Mouse (Mus musculus) B cell, adult 2 months (primary cell): ENCODE measurements around the gene Ttc30a1.

Experiments used
- DNase-seq, 2 experiments: peaks; one replicate each; pipeline ENCODE4 v3.0.0; 2022

Ttc30a1 gene

DNA sequence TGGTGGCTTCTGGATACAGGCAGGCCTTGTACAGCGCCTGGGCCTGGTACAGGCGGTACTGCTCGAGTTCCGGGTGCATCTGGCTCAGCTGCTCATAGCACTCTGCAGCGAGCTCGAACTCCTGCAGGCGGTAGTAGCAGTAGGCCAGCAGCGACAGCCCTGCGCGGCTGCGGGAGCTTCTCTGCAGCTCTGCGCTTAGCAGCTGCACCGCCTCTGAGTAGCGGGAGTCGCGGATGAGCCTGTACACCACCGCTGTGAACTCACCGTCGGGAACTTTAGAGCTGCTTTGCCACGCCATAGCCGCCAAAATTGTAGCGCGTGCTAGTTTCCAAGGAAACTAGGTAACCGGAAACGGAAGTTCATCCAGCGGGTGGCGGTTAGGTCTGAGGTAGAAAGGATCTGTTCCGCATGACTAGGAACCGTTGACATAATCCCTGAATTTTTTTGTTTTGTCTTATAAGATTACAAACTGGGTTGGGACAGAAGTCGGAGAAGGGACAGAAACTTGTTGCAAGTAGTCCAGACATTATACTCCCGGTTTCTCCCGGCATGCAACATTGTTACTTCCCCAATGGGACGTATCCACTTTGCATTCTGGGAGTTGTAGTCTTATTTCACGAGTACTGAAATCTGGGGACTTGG is at the start of gene Ttc30a1:
Gene Ttc30a1, minus strand, starts transcription at position 528 of the 642 bp plus-strand sequence.
- peak; percentile 73 to 77 for DNase-seq

DNA sequence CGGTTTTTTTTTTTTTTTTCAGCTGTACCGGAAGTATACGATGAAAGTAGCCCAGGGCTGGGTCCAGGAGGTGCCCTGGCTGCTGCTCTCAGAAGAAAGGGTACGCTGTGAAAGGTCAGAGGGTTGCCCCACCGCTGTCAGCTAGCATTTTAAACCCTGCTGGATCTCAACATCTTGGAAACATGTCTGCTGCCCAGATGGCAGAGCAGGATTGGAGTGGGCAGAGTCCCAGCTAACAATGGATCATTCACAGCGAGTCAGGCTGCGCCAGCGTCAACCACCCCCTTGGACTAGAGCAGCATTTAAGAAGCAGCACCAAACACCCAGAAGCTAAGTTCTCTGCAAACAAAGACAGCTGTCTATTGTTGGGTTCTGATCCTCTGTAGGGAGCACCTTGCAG is 48.3 kb upstream of the Ttc30a1 start:
- DNase-seq, result no peak

DNA sequence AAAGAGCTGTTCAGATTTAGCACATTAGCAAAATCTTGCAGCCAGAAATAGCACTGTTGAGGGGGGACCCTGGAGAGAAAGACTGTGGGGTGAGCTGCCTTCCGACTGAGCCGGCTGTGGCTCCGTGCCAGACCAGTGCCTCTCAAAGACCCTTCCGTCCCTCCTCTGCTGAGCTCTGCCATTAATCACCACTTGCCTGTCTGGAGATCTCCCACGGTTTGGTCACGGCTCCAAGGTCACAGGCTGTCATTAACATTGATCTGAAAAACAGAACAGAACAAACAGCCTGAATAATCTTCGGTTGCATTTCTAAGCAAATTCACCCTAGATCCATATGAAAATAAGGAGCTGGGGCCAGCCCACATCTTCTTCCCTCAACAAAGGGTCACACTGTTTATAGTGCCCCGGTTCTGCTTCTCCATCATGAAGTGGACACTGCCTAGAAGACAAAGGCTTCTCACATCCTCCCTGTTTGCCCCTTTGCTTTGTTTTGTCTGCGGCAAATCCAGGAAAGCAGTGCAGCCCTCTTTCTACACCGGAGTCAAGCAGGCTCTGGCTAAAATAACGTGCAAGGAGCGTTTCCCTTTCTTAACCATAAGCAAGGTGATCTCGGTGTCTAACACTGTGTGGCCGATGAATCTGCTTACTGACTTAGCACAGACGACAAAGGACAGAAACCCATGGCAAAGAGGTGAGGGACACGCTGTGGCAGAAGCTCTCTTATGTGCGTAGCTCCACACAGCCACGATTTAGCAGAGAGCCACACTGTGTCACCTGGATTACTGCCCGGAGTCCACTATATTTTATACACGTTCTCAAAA is 47.5 kb upstream of the Ttc30a1 start:
- DNase-seq, result no peak

DNA sequence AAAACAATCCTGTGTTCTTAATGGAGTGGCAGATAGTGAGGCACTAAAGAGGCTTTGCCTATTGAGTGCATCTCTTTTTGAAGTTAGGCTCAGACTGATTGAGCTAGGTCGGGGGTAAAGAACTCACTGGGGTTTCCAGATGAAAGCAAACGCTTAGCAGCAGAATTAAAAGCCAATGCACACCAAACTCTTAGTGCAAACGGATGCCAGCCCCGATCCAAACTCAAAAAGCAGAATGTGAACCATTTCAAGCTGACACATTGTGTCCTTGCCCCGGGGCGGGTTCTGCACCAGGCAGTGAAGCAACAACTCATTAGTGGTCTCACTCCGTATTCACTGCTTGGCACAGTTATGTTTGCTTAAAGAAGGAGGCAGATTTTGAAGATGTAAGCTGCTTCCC is 35.1 kb upstream of the Ttc30a1 start:
- DNase-seq, result no peak

DNA sequence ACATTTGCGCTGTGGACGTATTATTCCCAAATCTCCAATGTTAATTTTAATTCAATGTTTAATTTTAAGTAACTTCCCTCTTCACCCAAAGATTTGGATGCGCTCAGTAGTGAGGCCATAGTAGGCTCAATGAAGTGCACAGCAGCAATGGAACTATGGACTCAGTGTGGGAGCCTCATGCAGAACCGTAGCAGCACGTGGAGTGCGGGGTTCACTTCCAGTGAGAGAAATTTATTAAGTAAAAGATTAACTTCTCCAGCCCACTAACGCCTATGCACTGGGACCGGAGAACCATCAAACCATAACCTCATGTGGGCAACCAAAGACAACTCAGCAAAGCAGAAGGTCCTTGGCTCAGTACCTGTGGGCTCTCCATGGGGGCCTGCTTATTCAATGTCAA is 34.4 kb upstream of the Ttc30a1 start:
- no peak for DNase-seq

DNA sequence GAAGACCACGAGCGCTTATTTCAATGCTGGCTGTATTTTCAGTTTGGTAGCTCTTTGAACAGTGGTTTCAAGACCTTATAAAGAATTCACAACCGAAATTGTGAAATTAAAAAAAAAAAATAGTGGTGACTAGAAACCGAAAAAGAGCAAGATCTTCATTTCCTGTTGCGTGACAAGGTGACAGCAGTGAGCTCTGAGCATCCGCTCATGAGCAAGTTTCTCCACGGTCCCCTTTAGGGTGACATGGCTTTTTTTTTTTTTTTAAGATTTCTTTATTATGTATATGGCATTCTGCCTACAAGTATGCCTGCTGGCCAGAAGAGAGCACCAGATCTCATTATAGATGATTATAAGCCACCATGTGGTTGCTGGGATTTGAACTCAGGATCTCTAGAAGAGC is 33.7 kb upstream of the Ttc30a1 start:
- DNase-seq, result no peak

DNA sequence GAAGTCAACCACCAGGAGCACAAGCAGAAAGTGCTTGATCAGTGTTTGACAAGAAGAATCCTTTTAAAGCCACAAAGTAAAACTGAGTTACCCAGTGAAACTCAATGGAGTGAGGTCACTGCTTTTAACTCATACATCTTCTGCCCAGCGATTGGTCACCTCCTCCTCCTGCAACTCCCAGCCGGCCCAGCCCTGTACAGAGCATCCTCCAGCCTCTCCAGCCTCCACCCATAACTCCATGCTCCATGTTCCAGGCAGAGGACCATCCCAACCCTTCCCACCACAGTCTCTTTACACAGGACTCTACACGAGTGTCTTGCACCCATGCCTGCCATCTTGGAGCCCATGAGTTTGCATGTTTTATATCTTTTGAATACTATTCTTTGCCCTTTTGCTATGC is 32.9 kb upstream of the Ttc30a1 start:
- no peak for DNase-seq

DNA sequence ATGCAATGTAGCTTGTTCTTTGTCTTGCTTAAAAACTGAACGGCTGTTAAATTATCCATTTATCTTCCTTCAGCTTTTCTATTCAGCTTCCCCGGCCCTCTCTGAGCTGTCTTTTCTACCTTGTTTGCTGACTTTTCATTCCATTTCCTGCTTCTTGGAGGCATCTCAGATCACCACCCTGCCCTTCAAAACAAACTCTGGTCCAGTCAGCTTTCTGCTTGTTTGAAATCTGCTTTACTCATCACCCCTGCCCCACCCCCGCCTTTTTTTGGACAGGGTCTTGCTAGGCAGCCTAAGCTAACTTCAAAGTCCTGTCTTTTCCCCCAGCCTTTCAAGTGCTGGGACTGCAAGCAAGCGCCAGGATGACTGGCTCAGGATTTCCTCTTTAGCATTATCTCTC is 24.4 kb upstream of the Ttc30a1 start:
- no peak for DNase-seq

DNA sequence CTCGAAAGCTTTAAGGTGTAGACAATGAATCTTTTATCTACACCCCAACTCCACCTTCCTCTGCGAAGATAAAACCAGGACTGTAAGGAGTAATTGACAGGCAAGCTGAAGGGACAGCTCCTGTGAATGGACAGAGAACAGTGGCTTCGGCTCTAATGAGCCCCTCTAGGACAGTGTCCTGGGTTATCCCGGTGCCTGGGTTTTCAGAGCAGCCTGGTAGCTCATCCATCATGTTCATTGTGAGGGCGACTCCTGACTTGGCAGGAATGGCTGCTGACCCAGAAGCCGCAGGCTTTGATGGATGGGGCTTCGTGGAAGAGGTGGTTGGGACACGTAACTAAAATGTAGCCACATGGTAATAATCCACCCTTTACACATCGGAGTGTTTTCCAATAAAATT is 21.1 kb upstream of the Ttc30a1 start:
- no peak for DNase-seq

DNA sequence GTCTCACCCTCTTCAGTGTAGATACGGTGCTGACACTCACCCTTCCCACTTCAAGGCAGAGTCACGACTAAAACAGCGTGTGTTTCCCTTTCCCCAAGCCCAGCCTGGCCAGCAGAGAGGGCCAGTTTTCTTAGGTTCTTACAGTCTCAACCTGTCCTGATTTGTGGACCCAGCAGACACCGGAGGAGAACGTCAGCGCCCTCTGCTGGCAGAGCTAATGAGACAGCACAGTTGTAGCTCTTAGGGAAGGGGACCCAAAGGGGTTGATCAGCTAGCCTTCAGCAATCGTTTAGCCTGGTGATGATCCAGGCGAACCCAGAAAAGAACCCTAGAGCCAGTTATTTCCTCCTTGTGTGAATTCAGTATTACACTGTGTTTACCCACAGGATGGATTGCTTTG is 19.6 kb upstream of the Ttc30a1 start:
- DNase-seq, result peak; percentile 74 to 75

DNA sequence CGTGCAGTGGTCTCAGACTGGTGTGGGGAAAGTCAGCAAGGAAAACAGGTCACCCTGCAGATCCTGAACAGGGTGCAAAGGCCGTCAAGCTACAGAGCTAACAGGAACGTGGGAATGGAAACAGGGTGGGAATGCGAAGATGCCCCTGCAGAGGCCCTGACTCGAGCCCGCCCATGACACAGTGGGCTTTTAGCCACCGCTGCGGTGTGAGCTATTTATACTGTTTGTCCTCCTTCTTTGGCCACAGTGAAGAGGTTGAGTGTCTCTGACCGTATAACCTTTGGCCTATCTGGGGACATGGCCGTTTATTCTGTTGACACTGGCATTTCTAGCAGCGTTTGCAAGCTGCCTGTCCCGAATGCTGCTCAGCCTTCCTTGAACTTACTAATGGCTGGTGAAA is 17.9 kb upstream of the Ttc30a1 start:
- no peak for DNase-seq

DNA sequence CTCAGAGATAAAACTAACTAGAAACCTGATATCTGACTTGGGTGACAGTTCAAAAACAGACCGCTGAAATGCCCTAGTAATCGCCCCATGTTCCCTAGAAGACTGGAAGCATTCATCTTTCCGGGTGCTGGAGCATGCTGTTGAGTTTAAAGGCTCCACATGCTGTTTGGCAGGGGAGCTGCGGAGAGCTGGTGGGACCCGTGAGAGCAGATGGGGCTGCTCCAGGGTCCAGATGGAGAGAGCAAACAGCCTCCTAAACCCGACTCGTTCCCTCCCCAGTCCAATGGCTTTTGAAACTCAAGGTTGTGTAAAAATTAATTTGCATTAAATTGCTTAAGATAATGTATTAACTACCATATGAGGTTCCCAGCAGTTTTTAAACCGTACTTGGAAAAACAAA is 16.9 kb upstream of the Ttc30a1 start:
- DNase-seq, result no peak

DNA sequence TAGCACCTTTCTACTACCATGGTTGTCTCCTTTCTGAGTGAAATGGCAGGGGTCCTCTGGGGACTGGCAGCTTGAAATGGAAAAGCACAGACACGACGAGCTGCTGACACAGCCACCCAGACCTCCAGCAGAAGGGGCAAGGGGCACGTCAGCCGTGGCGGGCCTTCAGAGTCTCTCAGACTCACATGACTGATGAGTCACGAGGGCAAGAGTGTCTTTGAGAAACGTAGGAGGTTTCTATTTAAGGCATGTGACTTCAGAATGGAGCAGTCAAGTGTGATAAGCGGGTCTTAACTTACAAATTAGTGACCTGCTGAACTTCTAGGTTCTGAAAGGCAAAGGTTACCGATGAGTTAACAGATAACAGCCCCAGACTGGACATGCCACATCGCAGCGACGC is 16.0 kb upstream of the Ttc30a1 start:
- DNase-seq, result no peak

DNA sequence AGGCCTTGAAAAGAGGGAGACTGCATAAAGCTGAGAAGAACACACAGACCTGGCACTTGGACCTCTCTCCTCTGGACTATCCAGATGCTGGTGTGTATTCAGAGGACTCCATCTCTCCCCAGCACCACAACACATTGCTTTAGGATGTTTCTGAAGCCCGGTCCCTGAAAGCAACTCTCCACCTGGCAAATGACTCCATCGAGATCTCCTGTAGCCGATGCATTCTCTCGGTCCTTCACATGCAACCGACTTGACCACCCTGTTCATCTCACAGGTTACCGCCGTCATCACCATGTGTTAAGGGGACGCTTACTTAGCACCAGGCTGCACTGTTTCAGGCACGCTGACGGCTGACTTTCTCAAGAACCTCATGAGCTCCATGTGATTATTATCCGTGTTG is 13.1 kb upstream of the Ttc30a1 start:
- DNase-seq, result no peak

DNA sequence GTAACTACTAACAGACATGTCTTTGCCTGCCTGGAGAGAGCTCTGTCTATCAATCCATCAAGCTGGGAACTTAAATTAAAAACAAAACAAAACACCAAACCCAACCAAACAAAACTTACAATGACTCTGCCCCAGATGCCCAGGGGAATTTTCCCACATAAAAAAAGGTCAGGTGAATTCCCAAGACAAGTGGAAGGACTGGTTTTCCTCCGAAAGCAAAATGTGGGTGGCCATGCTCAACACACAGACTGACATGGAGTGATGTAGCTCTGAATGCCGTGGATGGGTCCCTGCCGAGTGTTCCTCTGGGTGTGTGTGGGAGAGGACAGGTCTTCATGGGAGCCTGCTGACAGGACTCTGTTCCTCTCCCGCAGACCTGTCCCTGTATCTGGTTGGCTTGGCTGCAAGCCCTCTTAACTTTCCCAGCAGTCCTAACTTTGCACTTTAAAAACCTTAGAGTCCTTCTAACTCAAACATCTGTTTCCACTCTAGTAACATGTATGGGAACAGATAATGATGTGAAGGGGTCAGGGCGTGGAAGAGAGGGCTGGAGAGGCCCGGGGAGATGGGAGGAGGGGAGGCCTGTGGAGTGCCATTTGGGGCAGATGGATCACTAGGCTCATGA is 9.9 kb upstream of the Ttc30a1 start:
- DNase-seq, result no peak

DNA sequence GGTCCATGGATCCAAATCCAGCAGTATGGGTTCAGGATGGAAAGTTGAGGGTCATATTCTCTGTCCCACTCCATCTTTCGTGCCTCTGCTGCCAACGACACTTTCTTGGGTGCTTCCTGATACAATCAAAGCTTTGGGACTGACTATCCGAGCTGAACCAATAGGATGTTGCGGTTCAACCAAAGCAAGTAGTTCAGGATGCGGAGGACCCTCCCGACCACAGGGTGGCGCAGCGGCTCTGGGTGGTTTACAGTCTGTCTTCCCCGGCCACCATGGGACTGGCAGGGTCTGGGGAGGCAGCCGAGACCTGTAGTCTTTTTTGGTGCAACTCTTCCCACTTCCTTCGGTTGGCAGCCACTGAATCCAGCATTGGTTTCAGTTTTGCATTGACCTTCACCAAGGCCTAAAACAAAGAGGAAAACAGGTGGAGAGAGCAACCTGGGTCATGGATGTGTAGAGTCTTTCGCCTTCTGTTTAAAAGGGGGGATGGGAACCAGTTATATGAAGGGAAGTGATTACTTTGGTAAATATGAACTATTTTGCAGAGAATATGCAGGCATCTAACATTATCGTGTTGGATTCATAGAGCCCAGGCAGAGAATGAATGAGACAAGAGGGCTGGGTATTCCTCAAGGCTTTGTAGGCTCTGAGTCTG is 9.2 kb upstream of the Ttc30a1 start:
- DNase-seq, result peak; percentile 64 to 72

DNA sequence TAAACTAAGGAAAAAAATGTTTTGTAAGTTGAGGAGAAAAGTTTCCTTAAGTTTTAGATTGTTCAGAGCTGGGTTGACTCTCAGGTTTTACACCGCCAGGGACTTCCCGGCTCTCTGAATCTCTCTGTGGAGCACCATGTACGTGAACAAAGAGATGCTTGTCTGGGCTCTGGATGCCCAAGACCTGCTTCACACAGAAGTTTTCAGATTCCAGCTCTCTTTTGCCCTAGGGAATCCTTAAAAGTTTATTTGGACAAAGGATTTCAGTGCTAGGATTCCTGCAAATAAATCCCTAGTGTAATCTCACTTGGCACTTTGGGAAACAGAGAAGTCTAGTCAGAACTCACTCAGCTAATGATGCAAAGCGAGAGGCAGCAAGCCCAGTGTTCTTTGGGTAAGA is 7.9 kb upstream of the Ttc30a1 start:
- DNase-seq, result no peak

DNA sequence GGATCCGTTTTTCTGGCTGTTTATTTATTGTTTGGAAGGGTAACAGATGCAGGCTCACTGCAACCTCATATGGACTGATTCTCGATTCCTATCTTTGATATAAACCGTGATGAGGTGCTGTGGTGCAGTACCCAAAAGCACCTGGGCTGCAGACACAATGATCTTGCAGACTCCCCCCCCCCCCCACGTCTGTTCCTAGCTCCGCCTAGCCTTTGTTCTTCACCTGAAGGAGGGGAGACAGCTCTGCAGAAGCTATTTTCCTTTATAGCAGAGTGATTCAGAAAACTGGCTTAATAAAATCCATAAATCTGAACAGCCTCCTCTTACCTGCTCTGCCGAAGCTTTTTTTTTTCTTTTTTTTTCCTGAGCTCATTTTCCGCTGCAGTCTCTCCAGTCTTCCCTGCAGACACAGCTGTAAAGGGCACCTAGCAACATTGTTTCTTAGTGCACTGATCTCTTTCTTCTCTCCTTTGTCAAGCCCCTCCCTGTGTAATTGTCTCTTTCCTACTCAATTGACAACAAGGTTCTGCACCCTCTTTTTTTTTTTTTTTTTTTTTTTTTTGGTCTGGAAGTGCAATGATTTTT is 7.1 kb upstream of the Ttc30a1 start:
- DNase-seq, result no peak

DNA sequence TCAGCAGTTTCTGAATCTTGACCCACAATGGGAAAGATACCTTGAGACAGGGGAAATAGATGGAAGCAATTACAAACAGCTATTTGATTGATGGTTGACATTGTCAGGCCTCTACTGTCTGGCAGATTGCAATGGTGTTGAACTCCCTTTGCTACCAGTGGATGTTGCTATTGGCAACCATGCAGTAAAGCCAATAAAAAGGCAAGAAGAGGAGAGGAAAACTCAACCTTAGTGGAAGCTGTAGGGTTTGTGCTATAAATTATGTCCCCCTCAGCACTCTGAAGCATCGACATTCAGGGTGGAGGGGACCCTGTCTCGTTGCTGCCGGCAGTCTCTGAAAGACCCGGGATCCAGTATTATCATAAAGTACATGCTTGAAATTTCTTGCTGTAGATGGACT is 6.6 kb upstream of the Ttc30a1 start:
- no peak for DNase-seq

DNA sequence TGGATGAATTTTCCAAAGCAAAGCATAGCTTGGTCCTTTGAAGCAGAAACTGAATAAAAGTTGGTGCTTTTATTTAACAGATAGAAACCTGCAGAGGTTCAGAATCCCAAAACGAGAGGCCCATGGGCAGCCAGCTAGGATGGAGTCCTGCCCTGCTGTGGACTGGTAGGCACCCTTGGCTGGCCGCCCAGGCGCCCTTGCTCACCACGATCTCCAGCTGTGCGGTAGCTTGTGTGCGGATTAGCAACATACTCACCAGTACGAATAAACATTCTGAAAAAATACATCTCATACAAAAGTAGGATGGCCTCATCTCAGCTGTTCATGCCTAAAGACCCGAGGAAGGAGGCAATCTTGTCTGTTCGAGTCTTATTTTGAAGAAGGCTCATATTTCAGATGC is 6.0 kb upstream of the Ttc30a1 start:
- DNase-seq, result no peak

DNA sequence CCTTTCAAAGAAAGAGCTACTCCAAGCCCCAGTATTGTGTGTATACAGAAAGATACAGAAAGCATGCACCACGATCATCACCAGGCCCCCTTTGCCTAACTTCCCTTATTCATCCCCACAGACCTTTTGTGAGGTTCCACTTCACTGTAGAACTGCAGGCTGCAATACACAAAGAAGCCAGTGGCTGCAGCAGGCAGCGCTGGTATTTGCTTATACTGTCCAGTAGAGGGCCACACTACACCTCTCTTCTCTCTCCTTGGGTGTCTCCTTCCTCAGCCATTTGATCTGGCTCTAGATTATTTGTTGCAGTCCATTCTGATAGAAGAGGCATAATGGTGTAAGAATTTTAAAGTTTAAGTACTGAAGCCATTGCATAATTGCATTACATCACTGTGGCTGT is 3.4 kb upstream of the Ttc30a1 start:
- peak; percentile 50 to 53 for DNase-seq

DNA sequence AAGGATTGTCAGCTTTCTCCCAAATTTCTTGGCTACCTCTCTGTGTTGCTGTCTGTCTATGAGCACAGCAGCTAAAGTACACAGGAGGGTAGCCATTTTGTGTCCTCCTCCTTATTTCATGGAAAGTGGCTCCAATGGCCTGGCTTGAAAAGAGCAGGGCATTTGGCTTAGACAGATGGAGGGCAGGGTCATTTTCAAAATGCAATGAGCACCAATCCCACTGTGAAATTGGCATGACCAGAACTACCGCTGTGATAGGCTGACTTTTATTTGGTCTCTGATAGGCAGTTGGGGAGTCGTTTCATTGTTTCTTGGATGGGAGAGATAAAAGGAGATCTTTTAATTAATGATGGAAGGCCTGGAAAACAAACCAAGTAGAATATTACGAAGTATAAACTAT is 2.1 kb upstream of the Ttc30a1 start:
- no peak for DNase-seq

DNA sequence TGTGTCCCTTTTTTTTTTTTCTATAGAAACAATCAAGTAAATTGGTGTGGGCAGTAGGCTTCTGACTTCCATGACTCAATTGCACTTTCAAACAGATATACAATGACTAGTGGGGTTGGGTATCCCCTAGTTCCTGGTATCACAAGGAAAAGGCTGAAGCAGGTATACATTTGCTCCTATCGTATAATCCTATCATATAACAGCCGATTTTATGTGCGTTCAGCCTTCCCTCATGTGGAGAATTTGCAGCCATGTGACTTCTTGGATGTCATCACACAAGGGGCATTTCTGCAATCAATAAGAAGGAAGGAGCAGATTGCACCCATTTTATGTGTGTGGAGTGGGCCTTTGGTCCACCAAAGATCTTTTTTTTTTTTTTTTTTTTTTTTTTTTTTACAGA is 1.3 kb upstream of the Ttc30a1 start:
- DNase-seq, result no peak
